Mouse (Mus musculus) ES-Bruce4 (cell line): ENCODE measurements around the gene Mapk1.

Experiments used
- CTCF ChIP-seq: IDR thresholded peaks from one replicate; pipeline ENCODE4 v1.8.1; 2011; ENCODE audit warnings: low read depth, low read length
- POLR2A ChIP-seq: IDR thresholded peaks from one replicate; pipeline ENCODE4 v1.8.1; 2011; ENCODE audit warnings: low read length; ENCODE audit not compliant: insufficient read depth

DNA sequence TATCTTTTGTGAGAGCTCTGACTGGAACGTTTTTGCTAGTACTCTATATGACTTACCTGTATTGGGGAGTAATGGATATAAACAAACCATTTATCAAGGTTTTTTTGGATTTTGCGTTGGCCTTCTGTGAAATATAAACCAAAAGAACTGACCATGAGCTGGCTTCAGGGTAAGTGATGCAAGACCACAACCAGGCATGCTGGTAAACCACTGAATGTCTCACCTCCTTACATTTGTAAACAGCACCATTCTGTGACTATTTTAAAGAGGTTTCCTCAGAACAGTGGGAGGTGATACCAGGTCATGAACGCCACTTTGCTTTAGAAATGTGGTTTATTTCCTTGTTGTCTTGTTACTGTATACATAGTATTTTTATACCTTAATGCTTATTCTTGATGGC is 103.1 kb downstream of the Mapk1 start:
- TF ChIP-seq CTCF (no peak), POLR2A (no peak)
